Mouse (Mus musculus) kidney, adult 2 months (tissue): ENCODE results near the gene Mgat4c. TPM values are rescaled to one million over a fixed set of nuclear protein-coding genes. Genes with fewer than 3 reads are reported as not detected.

Source experiments
- DNase-seq: peaks from one replicate; pipeline ENCODE4 v3.0.0; 2021
- H3K27ac ChIP-seq: fragments of 200-500 bp; 2 replicates; pipeline ENCODE4 v1.5.1; 2012; ENCODE audit warnings: low read depth, low read length, control low read depth, inconsistent platforms; ENCODE audit not compliant: insufficient read depth
- H3K27me3 ChIP-seq: fragments of 200-500 bp; replicated peaks from 2 replicates; pipeline ENCODE4 v1.6.1; 2012; ENCODE audit warnings: mild to moderate bottlenecking, moderate library complexity, low read length, inconsistent platforms; ENCODE audit not compliant: control insufficient read depth, insufficient read depth
- H3K36me3 ChIP-seq: fragments of 200-500 bp; 2 replicates; pipeline ENCODE4 v1.6.1; 2012; ENCODE audit warnings: mild to moderate bottlenecking, moderate library complexity, low read length, inconsistent platforms; ENCODE audit not compliant: control insufficient read depth, insufficient read depth
- H3K4me1 ChIP-seq: fragments of 200-500 bp; 2 replicates; pipeline ENCODE4 v1.6.1; 2011; ENCODE audit warnings: low read length; ENCODE audit not compliant: control insufficient read depth, insufficient read depth
- H3K4me3 ChIP-seq: fragments of 200-500 bp; 2 replicates; pipeline ENCODE4 v1.5.1; 2011; ENCODE audit warnings: mild to moderate bottlenecking, low read depth, low read length, control low read depth; ENCODE audit not compliant: insufficient read depth
- CTCF ChIP-seq: fragments of 200-500 bp; conservative IDR thresholded peaks from 2 replicates; pipeline ENCODE4 v1.5.1; 2011; ENCODE audit warnings: low read depth, mild to moderate bottlenecking, control low read depth, low read length, moderate library complexity, mixed read lengths; ENCODE audit not compliant: insufficient read depth, insufficient read length
- POLR2A ChIP-seq: fragments of 200-500 bp; IDR thresholded peaks from one replicate; pipeline ENCODE4 v1.6.1; 2011; ENCODE audit warnings: low read depth, low read length, control low read depth
- WGBS: fragments of 180-500 bp; shearing (Covaris S2); methylation state at CpG from one replicate; pipeline ENCODE4 v1.1.7; 2018; 5-methylcytosine and 5-hydroxymethylcytosine counted together
- polyA plus RNA-seq: library from polyadenylated mRNA; depleted of rRNA; stranded (reverse); fragments of >200 nt; gene quantifications from 2 replicates; pipeline ENCODE4 v1.2.3, GENCODE M21; 2012; rRNA removed

The Mgat4c gene
- 0.47 TPM in 1 of 2 replicates, not detected in the other for polyA plus RNA-seq

DNA sequence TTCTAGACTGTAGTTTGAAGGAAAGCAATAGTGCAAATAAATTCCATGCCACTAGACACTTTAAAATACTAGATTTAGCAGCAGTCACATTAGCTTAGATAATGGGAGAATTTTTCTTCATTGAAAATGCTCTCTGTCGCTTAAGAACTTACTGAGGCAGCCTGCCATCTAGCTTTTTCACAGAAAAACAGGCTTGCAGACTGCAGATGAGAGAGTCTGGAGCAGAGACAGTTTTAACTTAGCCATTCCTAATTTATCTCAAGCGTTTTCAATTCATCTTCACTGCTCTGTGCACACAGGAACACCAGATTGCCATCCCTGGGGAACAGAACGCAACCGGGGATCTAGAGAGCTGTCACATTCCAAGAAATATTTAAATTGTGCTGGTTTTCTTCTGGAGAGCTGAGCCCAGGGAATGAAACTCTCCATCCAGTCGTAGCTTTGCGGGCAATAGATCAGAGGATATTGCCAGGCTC, at the start of gene Mgat4c:
Mgat4c (plus strand) TSS at position 51 of the 476 bp plus-strand sequence.
- DNase-seq: no peak
- no peak within 1 kb of the TSS for H3K27ac ChIP-seq
- H3K27me3 ChIP-seq: no peaks in the 10 kb centered on the region; the same call in 1 of the 2 replicates
- TF ChIP-seq CTCF: no peak
- no peak for TF ChIP-seq POLR2A
- no peak within 1 kb of the TSS for H3K4me3 ChIP-seq
- WGBS: 67% methylated on average over 6 of the region's 6 CpGs
- no peaks in the 10 kb centered on the region for H3K36me3 ChIP-seq
- no peaks in the 10 kb centered on the region for H3K4me1 ChIP-seq

DNA sequence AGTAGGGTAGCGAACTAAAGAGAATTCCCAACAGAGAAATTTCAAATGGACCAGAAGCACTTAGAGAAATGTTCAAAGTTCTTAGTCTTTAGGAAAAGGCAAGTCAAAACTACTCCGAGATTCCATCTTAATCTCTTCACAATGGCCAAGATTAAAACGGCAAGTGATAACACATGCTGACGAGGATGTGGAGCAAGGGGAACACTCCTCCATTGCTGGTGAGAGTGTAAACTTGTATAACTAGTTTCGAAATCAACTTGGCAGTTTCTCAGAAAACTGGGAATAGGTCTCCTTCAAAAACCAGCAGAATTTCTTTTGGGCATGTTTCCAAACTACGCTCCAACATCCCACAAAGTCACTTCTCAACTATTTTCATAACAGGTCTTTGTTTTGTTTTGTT, 46.0 kb upstream of the Mgat4c start:
- DNase-seq: no peak
- H3K27me3 ChIP-seq: no peaks in the 10 kb centered on the region
- WGBS: 87% methylated on average over 6 of the region's 6 CpGs
- no peaks in the 10 kb centered on the region for H3K36me3 ChIP-seq
- no peak overlapping the region for H3K4me3 ChIP-seq
- H3K27ac ChIP-seq: no peak overlapping the region
- TF ChIP-seq POLR2A: no peak
- TF ChIP-seq CTCF: no peak
- no peaks in the 10 kb centered on the region for H3K4me1 ChIP-seq

DNA sequence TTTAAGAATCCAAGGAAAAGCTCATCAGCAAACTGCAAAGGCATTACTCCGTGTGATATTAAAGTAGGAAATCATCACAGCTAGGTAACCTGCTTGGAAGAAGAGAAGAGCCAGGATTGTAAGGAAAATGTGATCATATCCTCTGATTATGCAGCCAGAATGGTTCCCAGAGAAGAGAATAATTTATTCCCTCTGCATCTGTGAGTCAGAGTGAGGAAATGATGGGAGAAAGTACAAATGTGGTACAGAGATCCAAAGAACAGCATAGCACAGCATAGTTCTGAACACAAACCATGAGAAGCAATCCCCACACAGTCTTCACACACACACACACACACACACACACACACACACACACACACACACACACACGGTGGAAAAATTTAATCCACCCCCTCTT, 40.2 kb upstream of the Mgat4c start:
- H3K27me3 ChIP-seq: no peaks in the 10 kb centered on the region
- no peaks in the 10 kb centered on the region for H3K4me1 ChIP-seq
- H3K4me3 ChIP-seq: no peak overlapping the region
- DNase-seq: no peak
- no peak overlapping the region for H3K27ac ChIP-seq
- 83% methylated on average over 2 of the region's 2 CpGs for WGBS
- H3K36me3 ChIP-seq: no peaks in the 10 kb centered on the region
- no peak for TF ChIP-seq POLR2A
- TF ChIP-seq CTCF: no peak

DNA sequence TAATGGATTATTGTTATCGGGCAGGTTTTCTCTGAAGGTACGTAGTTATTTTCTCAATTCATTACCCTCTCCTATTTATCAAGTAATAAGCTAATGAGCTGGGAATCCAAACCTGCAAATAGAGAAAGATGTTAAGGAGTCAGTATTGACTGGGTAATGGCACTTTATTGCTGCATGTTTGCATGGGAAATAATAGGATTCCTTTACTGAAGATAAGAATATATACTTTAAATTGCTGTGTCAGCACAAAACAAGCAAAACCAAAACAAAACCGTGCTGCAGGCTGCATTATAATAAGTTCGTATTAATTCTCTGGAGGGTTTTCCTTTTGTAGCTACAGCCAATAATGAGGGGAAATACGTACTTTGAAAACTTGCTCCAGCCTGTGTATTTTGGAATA, 627 bp downstream of the Mgat4c start:
- no peak overlapping the region for H3K27ac ChIP-seq
- H3K4me3 ChIP-seq: no peak overlapping the region
- DNase-seq: no peak
- no peaks in the 10 kb centered on the region for H3K4me1 ChIP-seq
- WGBS: 72% methylated on average over 5 of the region's 5 CpGs
- H3K36me3 ChIP-seq: no peaks in the 10 kb centered on the region
- no peaks in the 10 kb centered on the region; the same call in 1 of the 2 replicates for H3K27me3 ChIP-seq
- TF ChIP-seq POLR2A (no peak), CTCF (no peak)

DNA sequence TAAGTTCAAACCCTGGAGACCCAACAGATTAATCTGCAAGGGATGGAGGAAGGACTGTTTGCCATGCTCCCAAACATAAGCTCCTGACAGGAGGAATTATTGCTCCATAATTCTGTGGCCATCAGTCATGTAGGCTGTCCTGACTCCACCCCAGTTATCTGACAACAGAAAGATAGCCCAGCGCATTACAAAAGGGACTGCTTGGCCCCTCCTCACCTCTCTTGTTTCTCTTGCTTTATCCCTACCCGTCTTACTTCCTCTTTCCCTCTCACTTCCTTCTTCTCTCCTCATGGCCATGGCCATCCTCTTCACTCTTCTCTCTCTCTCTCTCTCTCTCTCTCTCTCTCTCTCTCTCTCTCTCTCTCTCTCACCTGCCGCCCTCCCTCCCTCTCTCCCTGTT, 80.5 kb downstream of the Mgat4c start:
- Histone ChIP-seq H3K4me3 (no peak overlapping the region), H3K4me1 (no peaks in the 10 kb centered on the region), H3K27ac (no peak overlapping the region), H3K36me3 (no peaks in the 10 kb centered on the region), H3K27me3 (no peaks in the 10 kb centered on the region)
- WGBS: 69% methylated on average over 3 of the region's 3 CpGs
- no peak for TF ChIP-seq CTCF
- no peak for TF ChIP-seq POLR2A
- DNase-seq: no peak

DNA sequence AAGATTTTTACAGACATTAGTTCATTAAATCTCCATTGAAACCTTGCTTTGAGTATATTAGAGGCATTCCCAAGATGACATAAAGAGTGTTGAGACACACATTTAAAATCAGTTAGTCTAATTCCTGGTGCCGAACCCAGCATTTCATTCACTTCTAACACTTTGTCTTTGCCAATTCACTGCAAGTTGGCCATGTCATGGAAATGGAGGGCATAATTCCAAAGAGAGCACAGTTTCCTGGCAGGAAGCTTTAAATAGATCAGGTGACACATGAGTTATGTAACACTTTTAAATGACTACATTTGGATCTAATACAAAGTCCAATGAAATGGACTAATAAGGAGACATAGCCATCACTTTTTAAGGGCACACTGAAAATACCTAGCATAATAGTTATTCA, 89.4 kb downstream of the Mgat4c start:
- Histone ChIP-seq H3K36me3 (no peaks in the 10 kb centered on the region), H3K4me3 (no peak overlapping the region), H3K27me3 (no peaks in the 10 kb centered on the region), H3K4me1 (no peaks in the 10 kb centered on the region), H3K27ac (no peak overlapping the region)
- DNase-seq: no peak
- TF ChIP-seq POLR2A (no peak), CTCF (no peak)
- 84% methylated on average over 1 of the region's 1 CpGs for WGBS

DNA sequence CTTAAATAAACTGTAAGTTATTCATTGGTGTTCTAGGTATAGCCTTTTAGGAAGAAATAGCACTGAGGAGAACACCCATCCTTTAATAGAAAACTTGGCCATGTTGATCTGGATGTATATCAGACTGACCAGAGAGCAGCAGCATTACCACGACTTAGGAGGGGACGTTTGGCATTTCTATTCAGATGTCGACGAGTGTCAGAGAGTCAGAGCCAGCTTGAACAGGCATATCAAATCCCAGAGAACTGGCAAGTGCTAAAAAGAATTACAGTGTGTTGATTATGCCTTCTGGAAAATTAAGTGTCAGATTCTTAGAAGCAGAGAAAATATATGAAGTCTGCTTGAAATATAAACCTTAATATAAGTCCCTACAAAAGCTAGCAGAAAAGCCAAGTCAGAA, 89.9 kb downstream of the Mgat4c start:
- Histone ChIP-seq H3K36me3 (no peaks in the 10 kb centered on the region), H3K4me1 (no peaks in the 10 kb centered on the region), H3K4me3 (no peak overlapping the region), H3K27me3 (no peaks in the 10 kb centered on the region), H3K27ac (no peak overlapping the region)
- 72% methylated on average over 4 of the region's 4 CpGs for WGBS
- DNase-seq: no peak
- no peak for TF ChIP-seq POLR2A
- TF ChIP-seq CTCF: no peak
